Mouse (Mus musculus) CH12.LX (cell line): Measurements from ENCODE around the gene Map3k7.
"Not testable (repeated sequence)": the region's sequence is repeated elsewhere in the genome, so short reads cannot be mapped to it uniquely, and the experiment has no call there.

ENCODE experiments used
- CTCF ChIP-seq, 2 experiments: IDR thresholded peaks in 1 of 2; conservative IDR thresholded peaks in 1 of 2; 2 replicates each; pipeline ENCODE4 v1.5.1; 2011 to 2012; ENCODE audit warnings: low read depth in 2 of 2, low read length in 2 of 2, improper control_type of control experiment in 1 of 2, inconsistent platforms in 1 of 2, mild to moderate bottlenecking in 1 of 2, moderate library complexity in 1 of 2
- EP300 ChIP-seq: IDR thresholded peaks from 2 replicates; pipeline ENCODE4 v1.6.1; 2011; ENCODE audit warnings: low read length, improper control_type of control experiment
- PAX5 ChIP-seq: IDR thresholded peaks from 2 replicates; pipeline ENCODE4 v1.6.1; 2012; ENCODE audit warnings: low read length, inconsistent platforms, mixed read lengths
- ZNF384 ChIP-seq: IDR thresholded peaks from 2 replicates; pipeline ENCODE4 v1.6.1; 2012; ENCODE audit warnings: low read depth, low read length, improper control_type of control experiment, inconsistent platforms

- TF ChIP-seq CTCF (conservative IDR thresholded peaks at IDR 0.05 in 1 of 2, IDR thresholded peaks at IDR 0.05 in 1 of 2; ENCODE audit: low read depth in 2 of 2, low read length in 2 of 2); PAX5; EP300; ZNF384: not testable (repeated sequence)
These were observed 60.3 kb downstream of the Map3k7 start for GRCm38 (mm10) chr4:32024170-32024569.
